Mouse (Mus musculus) neural tube, embryonic 11.5 days (tissue): ENCODE results near the gene Dapk1. TPM values are rescaled to one million over a fixed set of nuclear protein-coding genes. Genes with fewer than 3 reads are reported as not detected.
A peak's percentile ranks its signal among the peaks of the same experiment; 100 is the strongest.

ENCODE experiments used
- ATAC-seq: fragments of 200-750 bp; cut with Nextera tagmentation; 2 replicates; pipeline ENCODE4 v1.8.0; 2017; ENCODE audit warnings: moderate number of reproducible peaks, mild to moderate bottlenecking, moderate TSS enrichment, moderate library complexity; ENCODE audit not compliant: insufficient read depth, low FRiP score, low TSS enrichment
- DNase-seq: peaks from one replicate; pipeline ENCODE4 v3.0.0-alpha.2; 2015; ENCODE audit warnings: low spot score
- H3K27ac ChIP-seq: fragments of 300-500 bp; sonication (generic); 2 replicates; pipeline ENCODE4 v1.5.1; 2014; ENCODE audit warnings: low read depth, mild to moderate bottlenecking, low read length
- H3K27me3 ChIP-seq: fragments of 300-500 bp; sonication (generic); 2 replicates; pipeline ENCODE4 v1.6.1; 2014; ENCODE audit warnings: mild to moderate bottlenecking, low read length, mixed read lengths; ENCODE audit not compliant: control insufficient read depth, insufficient read depth
- H3K36me3 ChIP-seq: fragments of 300-500 bp; sonication (generic); 2 replicates; pipeline ENCODE4 v1.6.1; 2014; ENCODE audit warnings: mild to moderate bottlenecking, low read length, moderate library complexity, mixed read lengths; ENCODE audit not compliant: control insufficient read depth, insufficient read depth
- H3K4me1 ChIP-seq: fragments of 300-500 bp; sonication (generic); 2 replicates; pipeline ENCODE4 v1.6.1; 2014; ENCODE audit warnings: low read length, mixed read lengths; ENCODE audit not compliant: control insufficient read depth, insufficient read depth
- H3K4me2 ChIP-seq: fragments of 300-500 bp; sonication (generic); 2 replicates; pipeline ENCODE4 v1.6.1; 2014; ENCODE audit warnings: low read depth, mild to moderate bottlenecking, moderate library complexity
- H3K4me3 ChIP-seq: fragments of 300-500 bp; sonication (generic); 2 replicates; pipeline ENCODE4 v1.5.1; 2014; ENCODE audit warnings: low read depth, low read length
- H3K9ac ChIP-seq: fragments of 300-500 bp; sonication (generic); 2 replicates; pipeline ENCODE4 v1.6.1; 2014; ENCODE audit warnings: mild to moderate bottlenecking, low read length
- H3K9me3 ChIP-seq: fragments of 300-500 bp; sonication (generic); 2 replicates; pipeline ENCODE4 v1.6.1; 2016; ENCODE audit warnings: low read length; ENCODE audit not compliant: control insufficient read depth
- WGBS: fragments of 180-500 bp; shearing (Covaris S2); extraction: QIAGEN DNeasy Blood & Tissue Kit; methylation state at CpG from one replicate; pipeline ENCODE4 v1.1.7; 2014; 5-methylcytosine and 5-hydroxymethylcytosine counted together
- polyA plus RNA-seq: library from polyadenylated mRNA; unstranded; fragments of >200 nt; fragmentation: Nextera tagmentation; extraction: Ambion mirVana; gene quantifications from 2 replicates; pipeline ENCODE4 v1.2.1, GENCODE M21; 2014

Gene Dapk1
- polyA plus RNA-seq, 1 experiment from 2014 or later = 21.6 TPM

DNA sequence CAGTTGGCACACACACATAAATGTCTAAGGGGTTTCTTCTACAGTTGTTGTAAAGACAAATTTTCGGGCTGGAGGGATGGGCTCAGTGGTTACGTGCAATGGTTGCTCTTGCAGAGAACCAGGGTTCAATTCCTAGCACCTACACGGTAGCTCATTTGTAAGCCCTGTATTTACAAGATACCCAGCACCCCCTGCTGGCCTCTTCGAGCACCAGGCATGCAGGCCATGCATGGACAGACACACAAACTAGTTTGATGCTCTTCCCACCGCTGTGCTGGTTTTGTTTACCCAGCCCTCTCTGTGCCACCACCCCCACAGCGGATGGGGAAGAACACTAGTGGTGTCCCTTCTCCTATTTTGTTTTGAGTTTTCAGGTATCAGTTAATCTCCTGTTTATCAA is 138.5 kb downstream of the Dapk1 start:
- Histone ChIP-seq H3K4me2 (no peak overlapping the region), H3K27ac (no peak overlapping the region), H3K36me3 (peaks cover 9% of the 10 kb centered on the region; the same call in 1 of the 2 replicates), H3K9me3 (0 out of 2 replicates have a peak, but pooled peaks cover 3% of the 10 kb centered on the region), H3K4me3 (no peak overlapping the region), H3K4me1 (peaks cover 7% of the 10 kb centered on the region; the same call in 1 of the 2 replicates), H3K9ac (no peak overlapping the region), H3K27me3 (no peaks in the 10 kb centered on the region)
- DNase-seq (no peak), ATAC-seq (no peak)
- 92% methylated on average over 6 of the region's 6 CpGs for WGBS

DNA sequence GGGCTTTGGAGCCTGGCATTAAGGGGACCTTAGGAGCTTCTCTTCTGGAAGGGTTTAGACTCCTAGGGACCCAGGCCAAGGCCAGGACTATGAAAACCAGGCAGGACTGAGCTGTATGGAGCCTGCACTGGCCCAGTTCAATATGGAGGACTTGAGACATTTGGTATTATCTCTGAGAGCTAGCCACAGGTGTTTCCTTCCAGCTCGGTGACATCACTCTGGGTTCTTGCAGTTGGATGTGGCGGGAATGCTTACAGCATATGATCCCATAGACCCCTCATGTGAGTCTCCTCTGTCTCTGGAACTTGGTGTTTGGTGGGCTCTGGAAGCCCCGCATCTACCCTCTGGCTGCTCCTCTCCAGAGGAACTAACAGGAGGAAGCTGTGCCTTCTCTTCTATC is 140.9 kb downstream of the Dapk1 start:
- DNase-seq = no peak
- WGBS = 96% methylated on average over 3 of the region's 3 CpGs
- H3K4me2 ChIP-seq = no peak overlapping the region
- peaks cover 7% of the 10 kb centered on the region; the same call in 1 of the 2 replicates for H3K4me1 ChIP-seq
- H3K4me3 ChIP-seq = no peak overlapping the region
- H3K9ac ChIP-seq = no peak overlapping the region
- no peak overlapping the region for H3K27ac ChIP-seq
- peaks cover 9% of the 10 kb centered on the region; the same call in 1 of the 2 replicates for H3K36me3 ChIP-seq
- no peaks in the 10 kb centered on the region for H3K27me3 ChIP-seq
- 0 out of 2 replicates have a peak, but pooled peaks cover 3% of the 10 kb centered on the region for H3K9me3 ChIP-seq
- no peak for ATAC-seq

DNA sequence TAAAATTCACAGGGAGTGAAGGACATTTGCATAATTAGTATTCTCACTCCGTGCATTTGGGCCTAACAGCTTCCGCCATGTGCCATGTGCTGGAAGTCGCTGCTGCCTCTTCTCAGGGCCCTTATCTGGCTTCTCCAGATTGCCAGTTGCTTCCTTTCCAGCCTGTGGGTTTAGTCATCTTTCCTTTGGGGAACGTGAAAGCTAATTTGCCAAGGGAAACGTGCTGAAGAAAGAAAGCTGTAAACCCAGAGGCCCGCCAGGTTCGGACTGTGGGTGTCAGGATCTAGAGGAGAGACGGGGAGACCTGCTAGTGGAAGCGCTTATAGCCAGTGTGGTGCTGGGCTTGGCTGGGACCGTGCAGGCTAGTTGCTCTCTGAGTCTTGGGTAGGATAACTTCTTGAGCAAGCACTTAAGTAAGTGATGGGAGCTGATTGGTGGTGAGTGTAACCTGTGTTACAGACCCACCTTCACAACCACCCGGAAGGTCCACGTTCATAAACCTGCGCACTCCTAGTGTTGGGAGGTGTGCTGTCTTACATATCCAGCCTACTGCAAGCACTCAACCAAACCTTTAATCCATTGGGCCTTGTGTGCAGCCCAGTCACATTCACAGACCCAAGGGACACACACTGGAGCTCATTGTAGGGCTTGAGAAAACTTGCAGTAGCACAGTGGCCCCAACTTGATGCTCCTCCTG is 141.8 kb downstream of the Dapk1 start:
- H3K36me3 ChIP-seq = peaks cover 9% of the 10 kb centered on the region; the same call in 1 of the 2 replicates
- H3K9me3 ChIP-seq = 0 out of 2 replicates have a peak, but pooled peaks cover 3% of the 10 kb centered on the region
- H3K4me3 ChIP-seq = no peak overlapping the region
- 79% methylated on average over 13 of the region's 13 CpGs for WGBS
- ATAC-seq (no peak), DNase-seq (no peak)
- no peak overlapping the region for H3K9ac ChIP-seq
- no peak overlapping the region for H3K4me2 ChIP-seq
- no peak overlapping the region for H3K27ac ChIP-seq
- no peaks in the 10 kb centered on the region for H3K4me1 ChIP-seq
- H3K27me3 ChIP-seq = no peaks in the 10 kb centered on the region

DNA sequence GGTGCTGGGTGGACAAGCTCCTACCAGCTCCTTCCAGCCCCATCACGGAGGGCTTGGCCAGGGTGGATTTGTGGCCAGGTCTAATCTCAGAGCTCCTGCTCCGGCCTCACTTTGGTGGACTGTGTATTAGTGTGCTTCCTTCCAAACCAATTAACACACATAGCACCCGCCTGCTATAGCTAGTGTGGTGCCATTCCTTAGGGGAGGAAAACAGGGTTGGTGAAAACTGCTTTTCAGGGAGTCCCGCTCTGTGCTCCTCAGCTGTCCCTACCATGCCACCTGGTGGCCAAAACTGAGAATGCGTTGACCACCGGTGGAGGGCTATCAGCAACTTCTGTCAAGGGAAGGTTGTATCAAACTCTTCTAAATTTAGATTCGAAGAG is 142.3 kb downstream of the Dapk1 start:
- Histone ChIP-seq H3K27ac (no peak overlapping the region), H3K9me3 (0 out of 2 replicates have a peak, but pooled peaks cover 3% of the 10 kb centered on the region), H3K4me3 (no peak overlapping the region), H3K36me3 (peaks cover 9% of the 10 kb centered on the region; the same call in 1 of the 2 replicates), H3K4me1 (no peaks in the 10 kb centered on the region), H3K27me3 (no peaks in the 10 kb centered on the region), H3K9ac (no peak overlapping the region), H3K4me2 (no peak overlapping the region)
- 43% methylated on average over 7 of the region's 7 CpGs for WGBS
- DNase-seq (peak; percentile 84), ATAC-seq (peak; percentile 56; the same call in 1 of the 2 replicates)

DNA sequence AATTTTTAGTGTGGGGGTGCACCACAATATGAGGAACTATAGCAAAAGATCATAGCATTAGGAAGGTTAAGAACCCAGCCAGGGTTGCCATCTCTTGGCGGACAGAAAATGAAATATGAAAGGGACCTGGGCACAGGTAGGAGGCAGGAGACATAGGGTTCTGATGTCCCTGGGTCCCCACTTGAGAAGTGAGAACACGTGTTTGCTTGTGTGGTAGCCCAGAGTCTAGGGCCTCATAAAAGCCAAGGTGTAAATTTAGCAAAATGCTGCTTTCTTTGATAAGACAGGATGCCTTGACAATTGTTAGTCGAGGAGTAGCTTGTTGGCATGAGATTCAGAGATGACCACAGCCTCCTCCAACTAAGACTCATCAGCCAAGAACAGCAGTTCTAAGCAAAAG is 143.0 kb downstream of the Dapk1 start:
- no peak overlapping the region for H3K9ac ChIP-seq
- no peak overlapping the region for H3K4me2 ChIP-seq
- H3K4me3 ChIP-seq = no peak overlapping the region
- DNase-seq = no peak
- WGBS = 84% methylated on average over 3 of the region's 3 CpGs
- peaks cover 9% of the 10 kb centered on the region; the same call in 1 of the 2 replicates for H3K36me3 ChIP-seq
- H3K9me3 ChIP-seq = 0 out of 2 replicates have a peak, but pooled peaks cover 3% of the 10 kb centered on the region
- no peak for ATAC-seq
- no peak overlapping the region for H3K27ac ChIP-seq
- H3K27me3 ChIP-seq = no peaks in the 10 kb centered on the region
- H3K4me1 ChIP-seq = no peaks in the 10 kb centered on the region

DNA sequence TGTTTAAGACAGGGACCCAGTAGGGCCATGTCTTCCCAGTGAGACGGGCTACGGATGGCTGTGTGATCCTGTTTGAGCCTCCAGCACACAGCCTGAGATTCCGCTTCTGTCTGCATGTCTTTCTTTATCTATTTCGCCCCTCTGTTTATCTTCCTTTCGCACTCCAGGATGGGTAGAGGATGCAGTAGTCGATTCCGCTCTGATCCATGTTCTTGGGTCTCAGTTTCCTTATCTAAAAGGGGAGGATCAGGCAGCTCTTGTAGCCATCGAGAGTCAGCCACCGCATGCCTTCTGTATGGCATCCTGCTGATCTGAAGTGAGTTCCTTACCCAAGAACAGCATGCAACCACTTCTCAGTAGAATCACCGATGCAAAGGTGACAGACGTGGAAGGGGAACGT is 143.6 kb downstream of the Dapk1 start:
- DNase-seq (no peak), ATAC-seq (no peak)
- Histone ChIP-seq H3K27ac (no peak overlapping the region), H3K27me3 (no peaks in the 10 kb centered on the region), H3K4me3 (no peak overlapping the region), H3K9me3 (no peaks in the 10 kb centered on the region), H3K9ac (no peak overlapping the region), H3K4me2 (no peak overlapping the region), H3K4me1 (no peaks in the 10 kb centered on the region), H3K36me3 (peaks cover 4% of the 10 kb centered on the region; the same call in 1 of the 2 replicates)
- WGBS = 92% methylated on average over 12 of the region's 12 CpGs

DNA sequence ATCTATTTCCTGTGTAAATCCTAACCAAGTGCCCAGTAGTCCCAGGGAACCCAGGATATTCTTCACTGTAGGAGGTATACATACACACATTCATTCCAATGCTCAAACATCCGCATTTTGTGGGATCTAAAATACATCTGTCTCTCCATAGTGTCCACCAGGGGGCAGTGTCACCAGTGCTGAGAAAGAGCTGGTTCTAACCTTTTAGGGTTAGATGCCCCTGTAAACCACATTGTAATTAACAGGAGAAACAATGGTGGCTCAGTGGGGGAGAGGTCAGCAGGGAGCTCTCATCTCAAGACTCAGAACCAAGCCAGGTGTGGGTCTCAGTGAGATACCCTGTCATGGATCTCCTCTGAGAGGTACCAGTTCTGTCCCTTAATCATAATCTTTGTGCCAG is 144.5 kb downstream of the Dapk1 start:
- ATAC-seq = no peak
- Histone ChIP-seq H3K27me3 (no peaks in the 10 kb centered on the region), H3K9me3 (no peaks in the 10 kb centered on the region), H3K4me3 (no peak overlapping the region), H3K4me2 (no peak overlapping the region), H3K9ac (no peak overlapping the region), H3K4me1 (no peaks in the 10 kb centered on the region), H3K36me3 (peaks cover 4% of the 10 kb centered on the region; the same call in 1 of the 2 replicates), H3K27ac (no peak overlapping the region)
- DNase-seq = peak; percentile 35
- WGBS = 56% methylated on average over 1 of the region's 1 CpGs

DNA sequence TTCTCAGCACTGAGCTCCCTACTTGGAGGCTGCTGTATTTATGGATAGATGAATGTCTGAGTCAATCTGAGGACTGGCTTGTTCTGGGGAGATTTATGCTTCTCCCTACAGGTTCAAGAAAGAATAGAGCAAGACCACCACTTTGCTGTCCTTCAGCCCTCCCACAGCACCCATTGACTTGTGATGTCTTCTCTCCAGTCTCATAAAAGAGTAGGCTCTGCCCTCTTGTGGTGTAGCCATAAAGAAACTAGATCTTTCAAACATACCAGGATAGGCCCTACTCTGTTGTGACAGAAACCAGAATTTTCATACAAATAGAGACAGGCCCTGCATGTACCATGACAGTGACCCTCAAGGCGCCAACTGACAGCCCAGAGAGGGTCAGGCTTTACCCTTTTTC is 145.5 kb downstream of the Dapk1 start:
- H3K4me1 ChIP-seq = no peaks in the 10 kb centered on the region
- DNase-seq = no peak
- H3K36me3 ChIP-seq = peaks cover 2% of the 10 kb centered on the region
- no peak for ATAC-seq
- no peaks in the 10 kb centered on the region for H3K27me3 ChIP-seq
- H3K9ac ChIP-seq = no peak overlapping the region
- H3K27ac ChIP-seq = no peak overlapping the region
- no peak overlapping the region for H3K4me2 ChIP-seq
- H3K4me3 ChIP-seq = no peak overlapping the region
- WGBS = 83% methylated on average over 1 of the region's 1 CpGs
- H3K9me3 ChIP-seq = no peaks in the 10 kb centered on the region

DNA sequence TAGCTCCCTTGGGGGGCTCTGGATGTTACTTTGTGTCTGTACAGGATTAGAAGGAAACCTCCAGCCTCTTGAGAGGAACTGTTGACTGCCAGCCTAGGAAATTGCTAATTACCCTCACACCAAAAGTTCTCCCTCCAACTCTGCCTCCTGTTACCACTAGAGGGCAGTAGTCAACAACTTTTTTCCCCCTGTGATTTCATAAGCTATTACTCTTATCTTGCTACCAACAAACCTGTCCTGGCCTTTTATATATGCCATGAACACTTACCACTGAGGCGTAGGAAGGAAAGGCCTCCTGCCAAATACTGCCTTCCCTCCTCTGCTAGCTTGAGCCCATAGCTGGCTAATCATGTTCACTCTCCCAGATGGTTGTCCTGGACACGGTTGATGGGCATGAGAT is 146.8 kb downstream of the Dapk1 start:
- Histone ChIP-seq H3K4me3 (no peak overlapping the region), H3K9ac (no peak overlapping the region), H3K27me3 (no peaks in the 10 kb centered on the region), H3K4me2 (no peak overlapping the region), H3K9me3 (no peaks in the 10 kb centered on the region), H3K27ac (no peak overlapping the region), H3K4me1 (no peaks in the 10 kb centered on the region), H3K36me3 (peaks cover 3% of the 10 kb centered on the region)
- DNase-seq = peak; percentile 30
- ATAC-seq = no peak
- 89% methylated on average over 2 of the region's 2 CpGs for WGBS
